Mouse (Mus musculus) adrenal gland, postnatal 4 days (tissue): Measurements from ENCODE around the gene Sec14l1. TPM values are rescaled to one million over a fixed set of nuclear protein-coding genes. Genes with fewer than 3 reads are reported as not detected.

Source experiments
- DNase-seq, 2 experiments: peaks; one replicate each; pipeline ENCODE4 v3.0.0; 2021 to 2022; ENCODE audit warnings: low spot score in 2 of 2, mixed read lengths in 2 of 2
- total RNA-seq, 2 experiments: library from RNA; stranded (reverse); gene quantifications; 2 replicates each; pipeline ENCODE4 v1.2.3; 2021

The Sec14l1 gene
- total RNA-seq, 2 experiments from 2014 or later: 171 to 174 TPM

- no peak for DNase-seq
These were observed 12.4 kb downstream of the Sec14l1 start for GRCm38 (mm10) chr11:117127250-117127837.

- no peak for DNase-seq
These were observed 13.1 kb downstream of the Sec14l1 start for GRCm38 (mm10) chr11:117127931-117128548.

- DNase-seq: no peak
These were observed 14.5 kb downstream of the Sec14l1 start for GRCm38 (mm10) chr11:117129473-117129872.

- DNase-seq: no peak
These were observed 15.1 kb downstream of the Sec14l1 start for GRCm38 (mm10) chr11:117130068-117130467.

- no peak for DNase-seq
These were observed 15.9 kb downstream of the Sec14l1 start for GRCm38 (mm10) chr11:117130888-117131287.

DNA sequence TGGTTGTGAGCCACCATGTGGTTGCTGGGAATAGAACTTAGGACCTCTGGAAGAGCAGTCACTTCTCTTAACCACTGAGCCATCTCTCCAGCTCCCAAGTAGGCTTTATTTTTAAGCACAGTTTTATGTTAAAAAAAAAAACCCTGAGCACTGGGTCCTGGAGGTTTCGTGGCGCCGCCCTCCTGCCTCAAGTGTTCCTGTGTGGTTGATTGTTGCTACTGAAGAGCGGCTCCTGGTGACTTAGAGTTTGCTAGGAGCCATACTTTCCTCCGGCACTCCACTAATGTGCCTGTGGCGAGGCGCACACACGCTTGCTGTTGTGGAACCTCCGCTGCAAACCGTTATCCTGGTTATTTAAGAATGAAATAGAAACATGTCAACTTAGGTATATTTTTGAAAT, 16.5 kb downstream of the Sec14l1 start:
- DNase-seq: no peak

GRCm38 (mm10) chr11:117134776-117135387, 19.9 kb downstream of the Sec14l1 start:
- DNase-seq: no peak

DNA sequence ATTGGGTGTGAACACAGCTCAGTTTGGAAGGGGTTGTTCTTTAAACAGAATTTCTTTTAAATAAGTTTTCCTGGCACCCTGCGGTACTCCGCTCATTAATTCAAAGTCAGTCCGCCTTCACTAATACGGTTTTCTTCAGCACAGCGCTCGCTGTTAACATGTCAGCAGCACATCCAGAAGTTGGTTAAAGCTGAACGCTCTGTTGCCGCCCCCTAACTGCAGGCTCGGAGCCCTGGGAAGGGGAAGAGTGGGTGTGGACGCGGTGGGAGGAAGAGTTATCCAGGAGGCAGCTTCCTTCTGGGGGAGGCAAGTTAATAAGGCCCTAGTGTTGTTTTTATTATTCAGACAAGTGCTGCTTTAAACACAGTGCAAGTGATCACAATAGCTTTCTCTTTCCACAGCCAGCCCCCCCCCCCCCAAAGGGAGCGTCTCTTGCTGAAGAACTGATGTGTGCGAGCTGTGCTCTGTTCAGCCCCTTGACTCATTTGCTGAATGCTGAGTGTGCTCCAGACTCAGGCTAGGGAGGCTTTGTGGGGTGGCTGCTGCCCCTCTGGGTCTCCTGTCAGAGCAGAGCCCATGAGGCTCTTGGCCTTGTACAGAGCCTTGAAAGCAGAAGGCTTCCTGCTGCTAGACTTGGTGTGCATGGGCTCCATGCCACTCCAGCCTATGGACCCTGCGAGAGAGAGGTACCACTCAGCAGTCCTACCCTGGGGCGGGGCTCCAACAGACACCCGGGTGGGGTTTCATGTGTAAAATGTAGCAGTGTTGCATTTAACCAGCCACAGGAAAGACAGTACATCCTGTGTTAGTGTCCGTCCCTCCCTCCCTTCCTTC, 20.7 kb downstream of the Sec14l1 start:
- DNase-seq: no peak

- no peak for DNase-seq
These were observed 21.9 kb downstream of the Sec14l1 start for GRCm38 (mm10) chr11:117136880-117137279.

DNA sequence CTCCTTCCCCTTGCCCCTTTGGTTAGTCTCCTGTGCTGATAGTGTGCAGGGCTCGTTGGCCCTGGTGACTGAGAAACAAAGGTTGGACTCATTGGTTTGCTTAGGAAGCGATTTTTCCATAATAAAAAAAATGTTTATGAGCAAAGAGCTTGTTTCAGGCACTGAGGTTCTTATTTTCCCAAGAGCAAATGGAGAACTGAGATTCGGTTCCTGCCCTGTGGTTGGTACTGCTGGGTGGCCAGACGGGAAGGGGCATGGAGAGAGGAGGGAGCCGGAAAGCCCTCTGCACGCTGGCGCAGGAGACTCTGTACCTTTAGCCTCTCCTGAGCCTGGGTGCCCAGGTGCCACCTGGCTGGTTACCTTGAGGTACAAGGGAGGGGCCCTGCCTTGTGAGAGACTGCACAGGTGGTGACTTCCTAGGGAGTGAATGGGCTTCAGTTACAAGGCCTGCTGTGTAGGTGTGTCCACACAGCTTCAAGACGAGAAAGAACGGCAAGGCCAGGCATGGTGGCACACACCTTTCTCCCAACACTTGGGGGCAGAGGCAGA, 23.3 kb downstream of the Sec14l1 start:
- DNase-seq: no peak

DNA sequence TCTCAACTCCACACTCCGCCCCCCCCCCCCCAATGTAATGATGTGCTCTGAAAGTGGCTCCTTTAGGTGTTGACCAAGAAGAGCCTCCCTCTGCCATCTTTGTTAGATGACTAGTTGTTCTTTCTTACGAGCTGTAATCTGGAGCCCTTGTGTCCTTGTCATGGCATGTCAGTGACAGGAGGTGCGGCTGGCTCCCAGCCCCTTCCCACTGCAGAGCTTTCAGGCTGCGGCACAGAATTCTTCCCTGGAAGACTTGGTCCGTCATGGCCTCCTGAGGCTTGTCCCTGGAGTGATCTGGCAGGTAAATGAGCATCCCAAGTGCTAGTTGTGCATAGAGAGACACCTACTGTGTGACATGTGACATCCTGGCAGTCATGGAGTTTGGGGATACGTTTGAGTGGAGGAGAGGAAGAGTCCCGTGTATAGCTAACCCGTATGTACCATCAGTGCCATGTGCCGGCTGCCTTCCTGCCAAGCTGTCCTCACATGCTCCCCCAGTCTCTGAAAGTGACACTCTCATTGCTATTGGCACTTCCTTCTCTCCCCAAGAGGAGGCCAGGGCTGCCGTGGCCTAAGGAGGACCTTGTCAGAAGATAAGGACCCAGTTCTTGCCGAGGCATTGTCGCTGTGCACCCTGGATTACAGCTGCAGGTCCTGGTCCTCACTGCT, 24.0 kb downstream of the Sec14l1 start:
- no peak for DNase-seq

DNA sequence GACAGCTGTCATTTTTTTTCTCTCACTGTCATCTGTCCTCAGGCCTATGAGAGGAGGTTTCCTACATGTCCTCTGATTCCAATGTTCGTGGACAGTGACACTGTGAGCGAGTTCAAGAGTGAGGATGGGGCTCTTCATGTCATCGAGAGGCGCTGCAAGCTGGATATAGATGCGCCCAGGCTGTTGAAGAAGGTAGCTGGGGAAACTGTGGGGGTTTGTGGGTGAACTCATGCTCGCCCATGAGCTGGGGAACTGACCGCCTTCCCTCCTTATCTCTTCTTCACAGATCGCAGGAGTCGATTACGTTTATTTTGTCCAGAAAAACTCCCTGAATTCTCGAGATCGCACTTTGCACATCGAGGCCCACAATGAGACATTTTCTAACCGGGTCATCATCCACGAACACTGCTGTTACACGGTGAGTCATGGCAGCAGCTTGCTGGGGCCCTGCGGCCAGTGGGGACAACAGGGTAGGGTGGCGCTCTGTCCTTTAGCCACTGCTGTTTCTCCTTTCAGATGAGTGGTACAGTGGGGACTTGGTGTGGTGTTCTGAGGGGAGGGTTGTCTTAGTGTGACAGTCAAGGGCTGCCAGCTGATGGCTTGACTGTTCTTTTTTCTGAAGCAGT, 26.5 kb downstream of the Sec14l1 start:
- no peak for DNase-seq

DNA sequence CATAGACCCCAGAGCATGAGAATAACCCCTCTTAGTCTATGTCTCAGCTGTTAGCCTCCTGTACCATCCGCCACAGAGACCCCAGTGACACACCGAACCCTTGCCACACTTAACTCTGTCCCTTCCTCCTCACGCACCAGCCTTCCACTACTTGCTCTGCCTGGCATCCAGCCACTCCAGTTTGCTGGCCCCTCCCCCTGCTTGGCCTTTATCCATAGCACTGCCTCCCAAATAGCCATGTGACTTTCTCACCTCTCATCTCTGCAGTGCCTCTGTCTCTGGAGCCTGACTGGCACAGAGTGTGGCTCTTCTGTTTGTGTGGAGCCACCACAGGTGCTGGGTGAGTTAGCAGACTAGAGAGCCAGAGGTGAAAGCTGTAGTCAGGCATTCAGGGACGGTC, 27.5 kb downstream of the Sec14l1 start:
- DNase-seq: no peak

DNA sequence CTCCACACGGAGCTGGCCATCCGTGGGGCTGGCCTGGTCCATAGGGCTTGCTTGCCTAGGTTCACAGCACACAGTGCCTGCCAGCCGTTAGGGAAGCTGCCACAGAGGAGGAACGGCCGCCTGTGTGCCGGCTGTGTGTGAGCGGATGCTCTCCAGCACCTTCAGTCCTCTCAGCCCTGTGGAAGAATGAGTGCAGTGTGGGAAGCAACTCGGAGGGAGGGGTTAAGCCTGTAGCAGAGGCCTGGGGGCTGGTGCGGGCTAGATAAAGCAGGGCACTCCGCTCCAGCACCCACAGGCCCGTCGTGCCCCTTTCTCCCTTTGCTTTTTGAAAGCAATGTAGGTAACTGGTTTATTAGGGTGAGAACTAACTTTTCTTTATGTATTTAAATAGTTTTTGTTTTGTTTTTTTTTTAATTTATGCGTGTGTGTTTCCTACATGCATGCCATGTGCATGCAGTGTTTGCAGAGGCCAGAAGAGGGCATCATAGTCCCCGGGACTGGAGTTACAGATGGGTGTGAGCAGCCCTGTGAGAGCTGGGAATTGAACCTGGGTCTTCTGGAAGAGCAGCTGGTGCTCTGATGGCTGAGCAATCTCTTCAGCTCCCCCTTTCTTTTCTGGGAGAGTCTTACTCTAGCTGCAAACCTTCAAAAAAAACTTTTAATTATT, 30.6 kb downstream of the Sec14l1 start:
- no peak for DNase-seq

DNA sequence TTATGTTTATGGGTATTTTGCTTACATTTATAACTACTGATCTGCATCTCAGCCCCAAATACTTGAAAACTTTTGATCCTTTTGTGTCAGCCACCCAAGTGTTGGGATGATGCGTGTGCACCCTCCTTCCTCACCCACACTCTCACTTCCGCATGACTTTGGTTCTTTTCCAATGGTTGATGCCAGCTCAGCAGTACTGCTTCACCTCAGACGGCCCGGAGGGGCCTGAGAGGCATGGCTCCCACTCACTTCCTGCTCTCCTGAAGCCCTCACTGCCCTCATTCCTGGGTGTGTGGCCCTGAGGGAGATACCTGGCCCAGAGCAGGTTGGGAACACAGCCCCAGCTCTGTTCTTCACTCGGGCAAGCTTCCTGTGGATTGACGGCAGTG, 31.1 kb downstream of the Sec14l1 start:
- no peak for DNase-seq

- no peak for DNase-seq
These were observed 32.0 kb downstream of the Sec14l1 start for GRCm38 (mm10) chr11:117146776-117147536.

DNA sequence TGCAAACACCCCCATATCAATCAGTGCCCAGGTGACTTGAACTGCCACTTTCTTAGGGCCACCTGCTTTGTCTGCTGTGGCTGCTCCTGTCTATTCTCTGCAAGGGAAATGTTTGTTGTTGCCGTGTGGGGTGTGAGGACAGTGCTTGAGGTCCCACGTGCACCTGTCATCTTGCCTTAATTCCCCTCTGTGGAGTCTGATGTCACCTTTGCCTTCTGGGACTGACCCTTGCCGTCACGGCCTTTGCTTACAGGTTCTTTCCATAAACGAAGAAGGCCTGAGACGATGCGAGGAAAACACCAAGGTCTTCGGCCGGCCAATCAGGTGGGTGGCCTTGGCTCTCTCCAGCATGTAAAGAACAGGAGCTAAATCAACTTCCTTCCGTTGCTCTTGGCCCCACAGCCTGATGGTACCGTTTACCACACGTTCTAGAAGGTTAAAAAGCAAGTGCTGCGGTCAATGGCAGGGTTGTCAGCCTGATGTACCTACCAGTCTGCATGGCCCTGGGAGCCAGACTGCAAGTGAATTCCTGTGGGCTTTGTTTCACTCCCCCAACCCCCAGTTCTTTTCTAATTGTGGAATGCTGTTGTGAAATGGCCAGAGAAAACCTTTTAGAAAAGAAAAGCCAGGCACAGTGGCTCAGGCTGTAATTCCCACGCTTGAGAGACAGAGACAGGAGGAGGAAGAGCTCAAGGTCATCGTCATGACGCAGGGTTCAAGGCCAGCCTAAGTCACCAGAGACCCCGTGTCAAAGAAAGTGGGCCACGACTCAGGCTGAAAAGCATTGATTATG, 34.1 kb downstream of the Sec14l1 start:
- no peak for DNase-seq

GRCm38 (mm10) chr11:117150467-117150966, 35.5 kb downstream of the Sec14l1 start:
- no peak for DNase-seq
